Mouse (Mus musculus) stomach, postnatal 0 days (tissue): ENCODE measurements around the gene Zfp383.

Source experiments
- CTCF ChIP-seq: IDR thresholded peaks from 2 replicates; pipeline ENCODE4 v1.5.1; 2016; ENCODE audit warnings: antibody characterized with exemption, low read depth, mild to moderate bottlenecking, moderate library complexity
- EP300 ChIP-seq: optimal IDR thresholded peaks from 2 replicates; pipeline ENCODE3; 2016; ENCODE audit warnings: antibody characterized with exemption

DNA sequence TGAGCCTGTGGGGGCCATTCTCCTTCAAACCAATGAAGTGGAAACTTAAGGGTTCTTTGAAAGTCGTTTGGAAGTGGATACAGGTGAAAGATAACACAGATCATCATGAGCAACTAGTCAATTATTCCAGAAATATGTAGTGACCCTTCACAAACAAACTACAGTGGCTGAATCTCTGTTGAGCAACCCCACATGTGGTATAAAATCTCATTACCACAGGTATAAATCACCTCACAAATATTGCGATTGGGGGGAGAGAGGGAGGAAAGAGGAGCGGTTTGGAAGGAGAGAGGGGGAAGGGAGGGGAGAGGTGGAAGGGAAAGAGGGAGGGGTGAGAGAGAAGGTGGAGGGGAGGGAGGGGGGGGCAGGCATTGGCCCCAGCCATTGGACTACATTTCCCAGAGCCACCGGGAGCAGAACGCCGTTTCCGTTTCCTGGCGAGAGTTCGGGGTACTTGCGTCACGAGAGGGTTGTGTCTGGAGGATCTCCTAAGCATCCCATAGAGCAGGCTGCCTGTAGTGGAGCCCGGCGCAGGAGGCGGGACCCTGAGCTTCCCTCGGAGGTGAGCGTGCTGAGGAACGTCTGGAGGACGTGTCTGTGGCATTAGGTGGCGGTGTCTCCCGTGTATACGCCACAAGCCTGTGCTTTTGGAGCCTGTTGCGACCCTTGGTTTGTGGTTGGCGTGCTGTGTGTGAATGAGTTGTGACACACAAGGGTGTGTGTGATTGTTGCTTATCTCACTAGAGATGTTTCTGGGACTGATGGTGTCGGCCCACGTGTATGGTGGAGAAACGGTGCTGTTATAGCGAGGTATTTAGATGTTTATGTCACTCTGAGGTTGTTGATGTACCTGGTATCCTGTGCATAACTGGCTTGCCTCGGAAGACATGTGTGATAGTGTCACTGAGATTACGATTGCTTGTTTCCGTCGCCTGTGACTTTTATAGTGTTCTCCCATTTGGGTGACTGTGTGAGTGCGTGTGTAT, 48.2 kb upstream of the Zfp383 start, which contains the start of gene Zfp420:
- peak; percentile 55 for TF ChIP-seq CTCF
- TF ChIP-seq EP300, result no peak
